Mouse (Mus musculus) MEL (cell line): Measurements from ENCODE around the gene Tmem45b. TPM values are rescaled to one million over a fixed set of nuclear protein-coding genes. Genes with fewer than 3 reads are reported as not detected.

ENCODE experiments used
- DNase-seq: peaks from one replicate; pipeline ENCODE4 v3.0.0; 2011; ENCODE audit warnings: low read depth, low spot score
- H3K27ac ChIP-seq: 2 replicates; pipeline ENCODE4 v1.5.1; 2012; ENCODE audit warnings: low read depth, mild to moderate bottlenecking, control low read depth, low read length, moderate library complexity; ENCODE audit not compliant: control insufficient read depth
- H3K27me3 ChIP-seq, 2 experiments: fragments of 150-350 bp in 1 of 2; sonication (generic) in 1 of 2; 2 replicates each; pipeline ENCODE4 v1.6.1; 2012; ENCODE audit warnings: low read length in 2 of 2, mild to moderate bottlenecking in 2 of 2, improper control_type of control experiment in 1 of 2, moderate library complexity in 1 of 2; ENCODE audit not compliant: insufficient read depth in 2 of 2, control insufficient read depth in 1 of 2
- H3K36me3 ChIP-seq, 2 experiments: 2 replicates each; pipeline ENCODE4 v1.6.1; 2012 to 2014; ENCODE audit warnings: low read length in 2 of 2, improper control_type of control experiment in 1 of 2, inconsistent platforms in 1 of 2, mild to moderate bottlenecking in 1 of 2; ENCODE audit not compliant: insufficient read depth in 2 of 2, control insufficient read depth in 1 of 2
- H3K4me1 ChIP-seq, 2 experiments: fragments of 150-350 bp in 1 of 2; sonication (generic) in 1 of 2; 2 replicates each; pipeline ENCODE4 v1.6.1; 2012; ENCODE audit warnings: low read length in 2 of 2, improper control_type of control experiment in 1 of 2, mild to moderate bottlenecking in 1 of 2; ENCODE audit not compliant: insufficient read depth in 2 of 2, control insufficient read depth in 1 of 2
- H3K4me3 ChIP-seq, 2 experiments: fragments of 150-350 bp in 1 of 2; sonication (generic) in 1 of 2; 2 replicates each; pipeline ENCODE4 v1.5.1; 2012; ENCODE audit warnings: low read depth in 2 of 2, low read length in 2 of 2, mild to moderate bottlenecking in 2 of 2, moderate library complexity in 2 of 2, control low read depth in 1 of 2, improper control_type of control experiment in 1 of 2; ENCODE audit not compliant: control insufficient read depth in 1 of 2, insufficient read depth in 1 of 2
- H3K79me2 ChIP-seq: 2 replicates; pipeline ENCODE4 v1.6.1; 2012; ENCODE audit warnings: mild to moderate bottlenecking, low read length, moderate library complexity; ENCODE audit not compliant: control insufficient read depth, poor library complexity, insufficient read depth
- H3K9ac ChIP-seq: 2 replicates; pipeline ENCODE4 v1.6.1; 2012; ENCODE audit warnings: low read depth, mild to moderate bottlenecking, control low read depth, low read length, moderate library complexity; ENCODE audit not compliant: control insufficient read depth, poor library complexity, severe bottlenecking
- H3K9me3 ChIP-seq: fragments of 150-350 bp; sonication (generic); replicated peaks from 2 replicates; pipeline ENCODE4 v1.6.1; 2012; ENCODE audit warnings: mild to moderate bottlenecking, low read length, improper control_type of control experiment, moderate library complexity; ENCODE audit not compliant: insufficient read depth
- BHLHE40 ChIP-seq: IDR thresholded peaks from 2 replicates; pipeline ENCODE4 v1.6.1; 2012; ENCODE audit warnings: low read depth, mild to moderate bottlenecking, inconsistent platforms, low read length, improper control_type of control experiment, borderline replicate concordance
- CHD1 ChIP-seq: IDR thresholded peaks from 2 replicates; pipeline ENCODE4 v1.6.1; 2012; ENCODE audit warnings: low read depth, mild to moderate bottlenecking, inconsistent platforms, low read length, improper control_type of control experiment
- CHD2 ChIP-seq: IDR thresholded peaks from 2 replicates; pipeline ENCODE4 v1.6.1; 2011; ENCODE audit warnings: low read length, improper control_type of control experiment
- E2F4 ChIP-seq: IDR thresholded peaks from 2 replicates; pipeline ENCODE4 v1.6.1; 2011; ENCODE audit warnings: low read depth, low read length, improper control_type of control experiment, borderline replicate concordance
- ELF1 ChIP-seq: IDR thresholded peaks from 2 replicates; pipeline ENCODE4 v1.6.1; 2014; ENCODE audit warnings: low read depth, mild to moderate bottlenecking, inconsistent platforms, low read length, improper control_type of control experiment, moderate library complexity
- ETS1 ChIP-seq: IDR thresholded peaks from 2 replicates; pipeline ENCODE4 v1.6.1; 2012; ENCODE audit warnings: low read depth, mild to moderate bottlenecking, inconsistent platforms, low read length, improper control_type of control experiment, moderate library complexity
- GABPA ChIP-seq: IDR thresholded peaks from 2 replicates; pipeline ENCODE4 v1.6.1; 2012; ENCODE audit warnings: low read depth, mild to moderate bottlenecking, inconsistent platforms, low read length, improper control_type of control experiment, moderate library complexity
- GATA1 ChIP-seq: IDR thresholded peaks from 2 replicates; pipeline ENCODE4 v1.6.1; 2011; ENCODE audit warnings: low read depth, low read length, improper control_type of control experiment
- HCFC1 ChIP-seq: IDR thresholded peaks from 2 replicates; pipeline ENCODE4 v1.6.1; 2012; ENCODE audit warnings: low read depth, mild to moderate bottlenecking, inconsistent platforms, low read length, improper control_type of control experiment, moderate library complexity
- JUND ChIP-seq: IDR thresholded peaks from 2 replicates; pipeline ENCODE4 v1.6.1; 2011; ENCODE audit warnings: low read depth, mild to moderate bottlenecking, improper control_type of control experiment, low read length
- KAT2A ChIP-seq: conservative IDR thresholded peaks from 2 replicates; pipeline ENCODE4 v1.6.1; 2012; ENCODE audit warnings: low read depth, low read length, improper control_type of control experiment, inconsistent platforms
- MAFK ChIP-seq: IDR thresholded peaks from 2 replicates; pipeline ENCODE4 v1.6.1; 2011; ENCODE audit warnings: low read depth, mild to moderate bottlenecking, low read length, improper control_type of control experiment, borderline replicate concordance
- MAX ChIP-seq: IDR thresholded peaks from 2 replicates; pipeline ENCODE4 v1.6.1; 2011; ENCODE audit warnings: low read length, improper control_type of control experiment
- MEF2A ChIP-seq: IDR thresholded peaks from 2 replicates; pipeline ENCODE4 v1.6.1; 2014; ENCODE audit warnings: low read depth, mild to moderate bottlenecking, inconsistent platforms, low read length, improper control_type of control experiment; ENCODE audit not compliant: poor library complexity, insufficient replicate concordance, severe bottlenecking; ENCODE audit errors: extremely low read depth
- NRF1 ChIP-seq: IDR thresholded peaks from 2 replicates; pipeline ENCODE4 v1.6.1; 2014; ENCODE audit warnings: low read depth, mild to moderate bottlenecking, inconsistent platforms, low read length, improper control_type of control experiment, moderate library complexity; ENCODE audit not compliant: poor library complexity, insufficient read depth, severe bottlenecking
- POLR2A ChIP-seq, 2 experiments: IDR thresholded peaks; 2 replicates each; pipeline ENCODE4 v1.6.1; 2011 to 2012; ENCODE audit warnings: low read length in 2 of 2, mild to moderate bottlenecking in 2 of 2, control low read depth in 1 of 2, improper control_type of control experiment in 1 of 2, low read depth in 1 of 2, moderate library complexity in 1 of 2; ENCODE audit not compliant: control insufficient read depth in 1 of 2, insufficient read depth in 1 of 2, poor library complexity in 1 of 2
- POLR2AphosphoS5 ChIP-seq: IDR thresholded peaks from 2 replicates; pipeline ENCODE4 v1.6.1; 2012; ENCODE audit warnings: low read depth, borderline replicate concordance, mild to moderate bottlenecking, inconsistent platforms, low read length, moderate library complexity, mixed read lengths
- RAD21 ChIP-seq: IDR thresholded peaks from 2 replicates; pipeline ENCODE4 v1.6.1; 2011; ENCODE audit warnings: mild to moderate bottlenecking, low read depth, low read length, improper control_type of control experiment
- RCOR1 ChIP-seq: IDR thresholded peaks from 2 replicates; pipeline ENCODE4 v1.6.1; 2012; ENCODE audit warnings: low read depth, mild to moderate bottlenecking, inconsistent platforms, low read length, improper control_type of control experiment
- SMC3 ChIP-seq: IDR thresholded peaks from 2 replicates; pipeline ENCODE4 v1.6.1; 2011; ENCODE audit warnings: low read depth, low read length, improper control_type of control experiment
- TBP ChIP-seq: IDR thresholded peaks from 2 replicates; pipeline ENCODE4 v1.8.0; 2011; ENCODE audit warnings: low read depth, low read length, improper control_type of control experiment
- UBTF ChIP-seq: IDR thresholded peaks from 2 replicates; pipeline ENCODE4 v1.6.1; 2012; ENCODE audit warnings: low read depth, mild to moderate bottlenecking, inconsistent platforms, low read length, improper control_type of control experiment, moderate library complexity, borderline replicate concordance; ENCODE audit not compliant: insufficient read depth
- USF2 ChIP-seq, 2 experiments: IDR thresholded peaks; 2 replicates each; pipeline ENCODE4 v1.6.1; 2011 to 2012; ENCODE audit warnings: improper control_type of control experiment in 2 of 2, low read length in 2 of 2, borderline replicate concordance in 1 of 2, inconsistent platforms in 1 of 2, low read depth in 1 of 2, mild to moderate bottlenecking in 1 of 2; ENCODE audit not compliant: insufficient read depth in 1 of 2
- ZC3H11A ChIP-seq: IDR thresholded peaks from 2 replicates; pipeline ENCODE4 v1.6.1; 2012; ENCODE audit warnings: low read depth, mild to moderate bottlenecking, inconsistent platforms, low read length, improper control_type of control experiment
- ZKSCAN1 ChIP-seq: IDR thresholded peaks from 2 replicates; pipeline ENCODE4 v1.6.1; 2012; ENCODE audit warnings: low read depth, mild to moderate bottlenecking, inconsistent platforms, low read length, improper control_type of control experiment, moderate library complexity
- polyA plus RNA-seq, 2 experiments: library from polyadenylated mRNA; stranded (reverse) in 1 of 2; unstranded in 1 of 2; fragments of >175 nt in 1 of 2; fragments of >200 nt in 1 of 2; gene quantifications; 2 replicates each; pipeline versions ENCODE4 v1.2.1 to v1.2.4; 2012; ENCODE audit warnings: low replicate concordance in 2 of 2, low read depth in 1 of 2; ENCODE audit not compliant: insufficient read length in 2 of 2, insufficient read depth in 1 of 2, missing spikeins in 1 of 2
- total RNA-seq: library from RNA; depleted of rRNA; stranded (reverse); fragments of 300-350 nt; gene quantifications from 2 replicates; pipeline ENCODE4 v1.2.3, GENCODE M21; 2012

Tmem45b gene
- total and polyA plus RNA-seq, 3 experiments: not detected

- H3K27me3 ChIP-seq: no peaks in the 10 kb centered on the region; a peak in 3 of 4 replicates
- TF ChIP-seq MAX (no peak), E2F4 (no peak), ELF1 (no peak), GABPA (no peak), ZC3H11A (no peak), MAFK (no peak), TBP (no peak), ETS1 (no peak), POLR2AphosphoS5 (no peak), CHD2 (no peak), NRF1 (no peak), ZKSCAN1 (no peak), HCFC1 (no peak), USF2 (IDR thresholded peaks at IDR 0.05; ENCODE audit: borderline replicate concordance in 1 of 2, insufficient read depth in 1 of 2, low read depth in 1 of 2, low read length in 2 of 2) (no peak), SMC3 (no peak)
- H3K27ac ChIP-seq: no peak overlapping the region
- no peak overlapping the region for H3K9ac ChIP-seq
- no peaks in the 10 kb centered on the region for H3K4me1 ChIP-seq
- no peaks in the 10 kb centered on the region for H3K79me2 ChIP-seq
- no peaks in the 10 kb centered on the region for H3K9me3 ChIP-seq
- no peaks in the 10 kb centered on the region for H3K36me3 ChIP-seq
- no peak for DNase-seq
- H3K4me3 ChIP-seq: no peak overlapping the region
These were observed 34.3 kb downstream of the Tmem45b start for GRCm38 (mm10) chr9:31430011-31430410.

GRCm38 (mm10) chr9:31428971-31429370 is 35.3 kb downstream of the Tmem45b start:
- no peaks in the 10 kb centered on the region for H3K4me1 ChIP-seq

More at GRCm38 (mm10) chr9:31428971-31429370, 35.3 kb downstream of the Tmem45b start:
- Histone ChIP-seq H3K4me3 (no peak overlapping the region), H3K27me3 (no peaks in the 10 kb centered on the region; a peak in 3 of 4 replicates)
- TF ChIP-seq GATA1: no peak
- no peak for TF ChIP-seq MEF2A
- TF ChIP-seq JUND: no peak
- no peak for TF ChIP-seq E2F4
- no peak for TF ChIP-seq ZKSCAN1
- TF ChIP-seq ELF1: no peak
- TF ChIP-seq UBTF: no peak
- TF ChIP-seq RCOR1: no peak
- no peak for TF ChIP-seq GABPA
- no peak for TF ChIP-seq USF2 (IDR thresholded peaks at IDR 0.05; ENCODE audit: borderline replicate concordance in 1 of 2, insufficient read depth in 1 of 2, low read depth in 1 of 2, low read length in 2 of 2)
- TF ChIP-seq RAD21: no peak
- no peak for TF ChIP-seq TBP
- no peak for TF ChIP-seq CHD1
- no peak for TF ChIP-seq POLR2A (IDR thresholded peaks at IDR 0.05; ENCODE audit: control insufficient read depth in 1 of 2, insufficient read depth in 1 of 2, low read depth in 1 of 2, low read length in 2 of 2, poor library complexity in 1 of 2)
- no peak for TF ChIP-seq KAT2A
- no peak for TF ChIP-seq BHLHE40
- TF ChIP-seq, all 39 proteins: peak for 0
- DNase-seq: no peak
- no peaks in the 10 kb centered on the region for H3K9me3 ChIP-seq
- no peaks in the 10 kb centered on the region for H3K79me2 ChIP-seq
- H3K9ac ChIP-seq: no peak overlapping the region
- no peaks in the 10 kb centered on the region for H3K36me3 ChIP-seq
- H3K27ac ChIP-seq: no peak overlapping the region
